Mouse (Mus musculus) intestine, postnatal 0 days (tissue): Measurements from ENCODE around the gene Hint3. TPM values are rescaled to one million over a fixed set of nuclear protein-coding genes. Genes with fewer than 3 reads are reported as not detected.
"Not testable (repeated sequence)": the region's sequence is repeated elsewhere in the genome, so short reads cannot be mapped to it uniquely, and the experiment has no call there.

Experiments
- ATAC-seq: fragments of 200-750 bp; cut with Nextera tagmentation; 2 replicates; pipeline ENCODE4 v1.8.0; 2017; ENCODE audit warnings: mild to moderate bottlenecking, moderate TSS enrichment, moderate library complexity
- H3K27ac ChIP-seq: fragments of 300-500 bp; sonication (generic); 2 replicates; pipeline ENCODE4 v1.5.1; 2014; ENCODE audit warnings: mild to moderate bottlenecking, low read depth, low read length, moderate library complexity
- H3K27me3 ChIP-seq: fragments of 300-500 bp; sonication (generic); replicated peaks from 2 replicates; pipeline ENCODE4 v1.6.1; 2014; ENCODE audit warnings: low read length, mixed read lengths; ENCODE audit not compliant: control insufficient read depth, insufficient read depth
- H3K36me3 ChIP-seq: fragments of 300-500 bp; sonication (generic); 2 replicates; pipeline ENCODE4 v1.6.1; 2014; ENCODE audit warnings: mild to moderate bottlenecking, moderate library complexity; ENCODE audit not compliant: control insufficient read depth, insufficient read depth
- H3K4me1 ChIP-seq: fragments of 300-500 bp; sonication (generic); replicated peaks from 2 replicates; pipeline ENCODE4 v1.6.1; 2014; ENCODE audit warnings: antibody characterized with exemption, low read length, mixed read lengths; ENCODE audit not compliant: control insufficient read depth, insufficient read depth
- H3K4me2 ChIP-seq: fragments of 300-500 bp; sonication (generic); replicated peaks from 2 replicates; pipeline ENCODE4 v1.6.1; 2014; ENCODE audit warnings: low read depth, mild to moderate bottlenecking, moderate library complexity
- H3K4me3 ChIP-seq: fragments of 300-500 bp; sonication (generic); 2 replicates; pipeline ENCODE4 v1.5.1; 2014; ENCODE audit warnings: low read depth, low read length
- H3K9ac ChIP-seq: fragments of 300-500 bp; sonication (generic); 2 replicates; pipeline ENCODE4 v1.6.1; 2014; ENCODE audit warnings: mild to moderate bottlenecking, low read depth, low read length
- H3K9me3 ChIP-seq: fragments of 300-500 bp; sonication (generic); 2 replicates; pipeline ENCODE4 v1.6.1; 2016; ENCODE audit warnings: mixed run types; ENCODE audit not compliant: control insufficient read depth
- CTCF ChIP-seq: sonication (generic); IDR thresholded peaks from 2 replicates; pipeline ENCODE4 v1.5.1; 2016; ENCODE audit warnings: low read depth, mild to moderate bottlenecking, control low read depth, antibody characterized with exemption, moderate library complexity
- WGBS: fragments of 180-500 bp; shearing (Covaris S2); extraction: QIAGEN DNeasy Blood & Tissue Kit; methylation state at CpG from one replicate; pipeline ENCODE4 v1.1.7; 2014; 5-methylcytosine and 5-hydroxymethylcytosine counted together
- polyA plus RNA-seq: library from polyadenylated mRNA; unstranded; fragments of >200 nt; fragmentation: Nextera tagmentation; extraction: Ambion mirVana; gene quantifications from 2 replicates; pipeline ENCODE4 v1.2.1, GENCODE M21; 2015

The Hint3 gene
- polyA plus RNA-seq, 1 experiment from 2014 or later, result 124 TPM

DNA sequence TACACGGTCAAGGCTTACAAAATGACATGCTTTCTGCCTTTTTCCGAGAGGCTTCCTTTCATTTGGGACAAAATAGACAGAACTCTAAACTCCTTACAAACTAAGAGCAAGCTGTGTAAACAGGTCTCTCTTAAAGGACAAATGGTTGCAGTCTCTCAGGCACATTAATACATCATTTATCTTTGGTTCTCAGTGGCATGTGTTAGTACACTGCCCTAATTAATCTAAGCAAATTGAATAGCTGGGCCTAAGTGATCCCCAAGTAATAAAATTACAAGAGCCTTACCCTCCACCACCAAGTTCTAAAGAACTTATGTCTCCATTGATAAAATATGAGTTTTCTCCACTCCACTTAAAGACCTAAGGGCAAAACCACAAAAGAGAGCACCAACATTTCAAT, 18.2 kb upstream of the Hint3 start:
- 58% methylated on average over 2 of the region's 2 CpGs for WGBS

DNA sequence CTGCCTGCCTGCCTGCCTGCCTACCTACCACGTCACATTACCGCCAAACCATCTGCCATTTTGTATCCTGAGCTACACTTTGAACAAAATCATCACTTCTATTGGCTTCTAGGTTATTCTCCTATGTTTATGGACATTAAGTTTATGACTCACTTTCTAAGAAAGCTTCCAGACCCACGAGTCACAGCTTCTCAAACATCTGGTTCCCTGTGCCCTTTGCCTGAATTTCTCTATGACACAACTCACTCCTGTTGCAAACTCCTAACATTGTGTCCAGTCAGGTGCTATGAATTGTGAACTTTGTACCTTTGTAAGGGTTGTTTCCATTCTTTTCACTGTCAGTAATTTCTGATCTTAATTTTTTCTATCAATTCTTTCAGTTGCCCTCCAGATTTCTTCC, 8.8 kb upstream of the Hint3 start:
- Histone ChIP-seq H3K9me3 (no peaks in the 10 kb centered on the region), H3K9ac (no peak overlapping the region), H3K4me3 (no peak overlapping the region), H3K4me2 (no peak overlapping the region), H3K27ac (0 out of 2 replicates have a peak overlapping the region, but pooled peaks have one; percentile 35), H3K36me3 (no peaks in the 10 kb centered on the region), H3K27me3 (no peaks in the 10 kb centered on the region), H3K4me1 (no peaks in the 10 kb centered on the region)
- ATAC-seq, result peak; percentile 66
- no peak for TF ChIP-seq CTCF
- WGBS, result 67% methylated on average over 3 of the region's 3 CpGs

More for the DNA sequence above, 18.2 kb upstream of the Hint3 start:
- ATAC-seq, result no peak
- H3K36me3 ChIP-seq, result peaks cover 37% of the 10 kb centered on the region
- TF ChIP-seq CTCF, result no peak
- H3K9me3 ChIP-seq, result no peaks in the 10 kb centered on the region
- H3K27me3 ChIP-seq, result no peaks in the 10 kb centered on the region
- H3K4me2 ChIP-seq, result no peak overlapping the region
- no peak overlapping the region for H3K27ac ChIP-seq
- no peaks in the 10 kb centered on the region for H3K4me1 ChIP-seq
- H3K4me3 ChIP-seq, result no peak overlapping the region
- H3K9ac ChIP-seq, result no peak overlapping the region

DNA sequence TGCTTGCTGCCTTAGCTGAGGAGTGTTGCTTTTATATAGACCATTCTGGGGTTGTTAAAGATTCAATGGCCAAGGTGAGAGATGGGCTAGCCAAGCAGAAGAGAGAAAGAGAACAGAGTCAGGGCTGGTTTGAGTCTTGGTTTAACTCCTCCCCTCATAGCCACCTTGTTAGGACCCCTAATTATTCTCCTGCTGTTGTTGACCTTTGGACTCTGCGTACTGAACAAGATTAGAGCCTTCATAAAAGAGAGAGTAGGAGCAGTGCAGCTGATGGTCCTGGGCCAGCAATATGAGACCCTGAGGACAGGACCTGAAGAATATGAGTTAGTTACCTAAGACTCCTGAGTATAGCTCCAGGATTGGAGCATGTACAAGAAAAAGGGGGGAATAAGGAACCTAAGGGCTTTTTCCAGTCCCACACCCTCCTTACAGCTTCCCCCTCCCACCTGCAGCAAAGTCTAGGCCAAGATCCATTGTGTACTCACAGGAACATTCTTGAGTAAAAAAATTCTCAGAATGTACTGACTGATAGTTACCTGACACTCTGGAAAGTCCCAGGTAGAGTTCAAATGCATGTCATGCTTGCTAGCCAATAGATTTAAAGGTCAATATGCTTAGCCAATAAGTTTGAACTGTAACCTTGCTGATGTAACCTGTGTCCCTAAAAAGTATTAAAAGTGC, 7.2 kb upstream of the Hint3 start:
- ATAC-seq, result peak; percentile 81
- not testable (repeated sequence) for H3K36me3 ChIP-seq, H3K4me3 ChIP-seq, H3K4me1 ChIP-seq, H3K4me2 ChIP-seq, H3K27me3 ChIP-seq, H3K27ac ChIP-seq, H3K9me3 ChIP-seq, H3K9ac ChIP-seq
- 29% methylated on average over 1 of the region's 1 CpGs for WGBS

DNA sequence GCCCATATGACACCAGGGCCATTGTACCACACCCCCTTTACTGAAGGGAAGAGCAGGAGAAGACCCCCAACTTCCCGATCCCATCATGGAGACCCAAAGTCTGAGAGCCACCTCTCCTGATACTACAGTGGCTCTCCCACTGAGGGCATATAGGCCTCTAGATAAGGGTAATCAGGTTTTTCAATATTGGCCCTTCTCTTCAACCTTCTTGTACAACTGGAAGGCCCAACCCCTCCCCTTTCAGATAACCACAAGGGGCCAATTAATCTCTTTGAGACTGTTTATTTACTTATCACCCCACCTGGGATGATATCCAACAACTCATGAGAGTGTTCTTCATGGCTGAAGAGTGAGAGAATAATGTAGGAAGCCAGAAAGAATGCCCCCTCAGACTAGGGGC, 3.3 kb upstream of the Hint3 start:
- H3K27ac ChIP-seq, result no peak overlapping the region
- 78% methylated on average over 1 of the region's 1 CpGs for WGBS
- no peak for ATAC-seq

DNA sequence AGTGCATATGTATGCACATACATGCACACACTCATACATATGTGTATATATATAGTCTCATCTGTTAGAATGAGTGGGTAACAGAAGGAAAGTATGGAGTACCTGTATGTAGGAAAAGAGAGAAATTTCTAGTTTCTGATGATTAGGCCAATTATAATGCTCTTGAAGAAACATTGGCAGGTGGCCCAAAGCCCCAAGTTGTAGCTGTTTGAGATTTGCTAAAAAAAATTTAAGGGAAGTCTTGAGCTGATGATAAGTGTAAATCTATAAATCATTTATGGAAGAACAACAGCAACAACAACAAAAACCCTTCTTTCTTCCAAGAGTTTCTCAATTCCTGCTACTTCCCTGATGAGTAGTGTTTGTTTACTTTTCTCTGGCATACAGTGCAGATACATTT, 545 bp upstream of the Hint3 start:
- H3K27ac ChIP-seq, result no peak overlapping the region
- no peak for ATAC-seq
- no peaks in the 10 kb centered on the region for H3K9me3 ChIP-seq
- no peak for TF ChIP-seq CTCF
- no peak overlapping the region for H3K4me2 ChIP-seq
- H3K27me3 ChIP-seq, result no peaks in the 10 kb centered on the region
- no peaks in the 10 kb centered on the region for H3K4me1 ChIP-seq
- H3K36me3 ChIP-seq, result no peaks in the 10 kb centered on the region
- no peak overlapping the region for H3K4me3 ChIP-seq
- H3K9ac ChIP-seq, result no peak overlapping the region

More for the DNA sequence above, 3.3 kb upstream of the Hint3 start:
- Histone ChIP-seq H3K27me3 (no peaks in the 10 kb centered on the region), H3K4me2 (no peak overlapping the region), H3K36me3 (no peaks in the 10 kb centered on the region), H3K4me1 (no peaks in the 10 kb centered on the region), H3K9me3 (no peaks in the 10 kb centered on the region), H3K4me3 (no peak overlapping the region), H3K9ac (no peak overlapping the region)
- no peak for TF ChIP-seq CTCF

DNA sequence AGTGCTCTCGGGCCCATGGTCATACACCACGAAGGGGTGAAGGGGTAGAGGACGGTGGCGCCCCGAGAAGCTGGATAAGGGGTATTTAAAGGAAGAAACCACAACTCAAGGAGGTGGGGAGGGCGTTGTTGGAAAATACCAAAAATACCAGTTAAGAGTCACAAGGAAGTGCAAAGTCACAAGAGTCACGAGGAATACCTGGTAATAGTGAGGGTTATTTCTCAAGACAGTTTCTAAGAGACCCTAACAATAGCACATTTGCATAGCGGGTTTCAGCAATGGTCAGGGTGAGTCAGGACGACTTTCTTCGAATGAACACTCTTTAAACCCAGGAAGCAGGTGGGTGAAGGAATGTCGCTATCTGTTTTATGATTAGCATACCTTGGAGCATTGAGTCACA, 988 bp downstream of the Hint3 start:
- not testable (repeated sequence) for H3K4me1 ChIP-seq, H3K4me3 ChIP-seq, H3K36me3 ChIP-seq, ATAC-seq, H3K9me3 ChIP-seq, H3K27ac ChIP-seq, H3K4me2 ChIP-seq, H3K27me3 ChIP-seq, H3K9ac ChIP-seq
- WGBS, result 88% methylated on average over 11 of the region's 11 CpGs

DNA sequence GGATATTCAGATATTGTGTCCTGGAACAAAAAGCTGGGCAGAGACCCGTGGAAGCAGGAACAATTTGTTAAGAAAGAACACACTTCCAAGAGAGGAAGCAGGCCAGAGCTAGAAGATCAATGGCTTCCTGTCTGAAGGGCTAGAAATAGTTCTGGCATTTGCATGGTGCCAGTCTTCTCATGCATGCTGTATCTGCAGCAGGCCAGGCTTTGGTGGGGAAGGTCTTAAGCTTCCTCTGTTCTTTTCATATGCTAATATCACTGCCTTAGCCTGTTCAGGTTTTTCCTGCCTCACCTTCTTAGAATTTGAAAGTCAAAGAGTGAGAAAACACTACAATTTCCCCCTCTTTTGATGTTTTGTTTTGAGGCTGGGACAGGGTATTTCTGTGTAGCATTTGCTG, 1.9 kb downstream of the Hint3 start:
- 42% methylated on average over 1 of the region's 1 CpGs for WGBS
- no peak for TF ChIP-seq CTCF
- no peaks in the 10 kb centered on the region for H3K4me1 ChIP-seq
- no peak for ATAC-seq
- H3K9ac ChIP-seq, result no peak overlapping the region
- no peaks in the 10 kb centered on the region for H3K36me3 ChIP-seq
- no peaks in the 10 kb centered on the region for H3K27me3 ChIP-seq
- no peak overlapping the region for H3K4me3 ChIP-seq
- no peaks in the 10 kb centered on the region for H3K9me3 ChIP-seq
- no peak overlapping the region for H3K4me2 ChIP-seq
- no peak overlapping the region for H3K27ac ChIP-seq
